Mouse (Mus musculus) CD4-positive, CD25-positive, alpha-beta regulatory T cell, adult 4 months (primary cell): ENCODE data around the gene Calm5. TPM values are rescaled to one million over a fixed set of nuclear protein-coding genes. Genes with fewer than 3 reads are reported as not detected.
"Not testable (repeated sequence)": the region's sequence is repeated elsewhere in the genome, so short reads cannot be mapped to it uniquely, and the experiment has no call there.

ENCODE experiments used
- ATAC-seq: one replicate; pipeline ENCODE4 v1.8.0; 2017
- polyA plus RNA-seq, 2 experiments: library from polyadenylated mRNA; unstranded; fragments of 100-300 nt; shearing (Covaris generic); gene quantifications; one replicate each; pipeline ENCODE4 v1.2.1; 2017

Calm5 gene
- polyA plus RNA-seq, 2 experiments from 2014 or later: not detected

DNA sequence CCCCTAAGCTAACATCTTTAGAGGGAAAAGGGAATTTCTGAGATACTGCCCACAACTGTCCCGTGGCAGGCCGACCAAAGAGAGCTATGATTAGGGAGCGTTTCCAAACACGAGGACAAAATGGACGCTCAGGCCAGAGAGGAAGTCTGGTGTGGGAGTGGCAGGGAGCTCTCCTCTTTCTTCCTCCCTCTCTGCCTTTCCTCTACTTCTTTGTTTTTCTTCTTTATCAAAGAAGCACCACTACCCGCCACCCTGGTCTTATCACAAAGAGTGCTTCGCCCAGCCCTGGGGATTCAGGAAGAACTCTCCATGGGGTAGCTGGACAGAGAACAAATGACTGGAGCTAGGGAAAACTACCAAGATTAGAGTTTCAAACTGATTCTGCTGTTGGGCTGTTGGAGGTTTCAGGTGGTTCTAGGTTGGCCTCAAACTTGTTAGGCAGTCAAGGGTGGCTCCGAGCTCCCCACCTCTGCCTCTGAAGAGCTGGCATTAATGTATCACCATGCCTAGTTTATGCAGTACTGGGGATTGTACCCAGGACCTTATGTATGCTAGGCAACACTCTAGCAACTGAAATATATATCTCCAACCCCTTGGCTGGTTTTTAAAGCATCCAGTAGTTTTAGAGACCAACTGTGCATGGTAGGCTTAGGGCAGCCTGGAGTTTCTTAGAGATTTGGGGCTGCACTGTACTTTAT lies 12.5 kb downstream of the Calm5 start:
- ATAC-seq: no peak

DNA sequence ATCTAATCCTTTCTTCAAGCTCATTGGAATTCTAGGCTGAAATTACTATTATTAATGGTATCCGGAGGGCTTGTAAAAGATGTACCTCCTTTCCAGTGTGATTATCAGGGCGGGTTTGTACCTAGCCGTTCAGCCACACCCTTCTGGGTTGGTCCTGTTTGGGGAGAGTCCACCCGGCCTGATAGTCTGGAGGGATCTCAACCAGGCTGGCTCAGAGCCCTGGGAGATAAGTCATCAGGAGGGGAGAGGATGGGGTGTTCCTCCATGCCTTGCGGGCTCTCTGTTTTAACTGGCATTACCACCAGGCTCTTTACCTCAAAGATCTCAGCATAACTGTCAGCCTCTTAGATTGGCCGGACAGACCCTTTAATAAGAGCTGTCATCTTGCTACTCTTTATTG lies 13.2 kb downstream of the Calm5 start:
- ATAC-seq: no peak

- ATAC-seq: no peak
These were observed 15.9 kb downstream of the Calm5 start for GRCm38 (mm10) chr13:3869901-3870300.

DNA sequence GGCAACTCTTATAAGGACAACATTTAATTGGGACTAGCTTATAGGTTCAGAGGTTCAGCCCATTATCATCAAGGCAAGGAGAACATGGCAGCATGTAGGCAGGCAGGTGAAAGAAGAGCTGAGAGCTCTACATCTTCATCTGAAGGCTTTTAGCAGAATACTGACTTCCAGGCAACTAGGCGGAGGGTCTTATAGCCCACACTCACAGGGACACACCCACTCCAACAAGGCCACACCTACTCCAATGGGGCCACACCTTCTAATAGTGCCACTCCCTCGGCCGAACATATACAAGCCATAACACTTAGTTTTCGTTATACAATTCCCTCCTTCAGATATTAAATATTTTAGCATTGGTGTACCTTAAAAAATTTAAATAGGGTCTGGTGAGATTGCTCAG lies 18.9 kb downstream of the Calm5 start:
- ATAC-seq: no peak

DNA sequence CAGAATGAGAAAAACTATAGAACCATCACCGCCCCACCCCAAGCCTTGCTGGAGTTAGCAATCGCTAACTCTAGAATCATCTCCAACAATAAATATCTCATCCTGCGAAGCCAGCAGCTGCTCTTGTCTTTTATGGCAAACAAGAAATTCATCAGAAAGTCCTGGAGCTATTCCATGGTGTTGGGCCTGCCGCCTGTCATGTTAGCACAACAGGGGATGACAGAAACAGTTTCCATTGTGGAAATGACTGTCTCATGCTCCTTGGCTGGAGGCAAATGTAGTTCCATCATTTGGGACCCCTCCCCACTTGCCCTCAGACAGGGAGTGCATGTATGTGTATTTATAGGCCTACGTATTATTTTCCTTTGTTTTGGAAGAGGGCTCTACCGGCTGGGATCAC lies 22.5 kb downstream of the Calm5 start:
- no peak for ATAC-seq

GRCm38 (mm10) chr13:3877185-3877584 lies 23.2 kb downstream of the Calm5 start:
- ATAC-seq: no peak

GRCm38 (mm10) chr13:3877679-3878220 lies 23.8 kb downstream of the Calm5 start:
- ATAC-seq: no peak

DNA sequence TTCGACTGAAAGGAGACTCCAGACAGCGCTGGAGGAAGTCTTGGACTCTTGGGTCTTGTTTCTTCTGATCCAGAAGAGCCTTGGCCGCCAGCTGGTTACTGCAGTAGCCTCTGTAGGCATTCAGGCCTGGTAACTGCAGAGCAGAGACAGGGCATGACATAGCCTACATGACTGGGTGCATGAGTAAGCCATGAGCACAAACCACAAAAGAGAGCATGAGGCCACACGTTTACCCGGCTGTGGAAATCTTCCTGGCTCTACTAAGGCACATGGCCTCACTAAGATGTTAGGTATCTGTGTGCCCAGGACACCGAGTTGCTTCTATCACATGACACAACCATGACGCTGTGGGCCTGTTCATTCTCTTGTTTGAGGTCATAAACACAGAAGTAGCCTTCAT lies 32.7 kb downstream of the Calm5 start:
- no peak for ATAC-seq

GRCm38 (mm10) chr13:3889111-3889510 lies 35.1 kb downstream of the Calm5 start:
- no peak for ATAC-seq

- ATAC-seq: no peak
These were observed 36.1 kb downstream of the Calm5 start for GRCm38 (mm10) chr13:3890061-3890460.

GRCm38 (mm10) chr13:3891479-3892087 lies 37.6 kb downstream of the Calm5 start:
- ATAC-seq: no peak

GRCm38 (mm10) chr13:3892601-3893000 lies 38.6 kb downstream of the Calm5 start:
- peak; percentile 14 for ATAC-seq

DNA sequence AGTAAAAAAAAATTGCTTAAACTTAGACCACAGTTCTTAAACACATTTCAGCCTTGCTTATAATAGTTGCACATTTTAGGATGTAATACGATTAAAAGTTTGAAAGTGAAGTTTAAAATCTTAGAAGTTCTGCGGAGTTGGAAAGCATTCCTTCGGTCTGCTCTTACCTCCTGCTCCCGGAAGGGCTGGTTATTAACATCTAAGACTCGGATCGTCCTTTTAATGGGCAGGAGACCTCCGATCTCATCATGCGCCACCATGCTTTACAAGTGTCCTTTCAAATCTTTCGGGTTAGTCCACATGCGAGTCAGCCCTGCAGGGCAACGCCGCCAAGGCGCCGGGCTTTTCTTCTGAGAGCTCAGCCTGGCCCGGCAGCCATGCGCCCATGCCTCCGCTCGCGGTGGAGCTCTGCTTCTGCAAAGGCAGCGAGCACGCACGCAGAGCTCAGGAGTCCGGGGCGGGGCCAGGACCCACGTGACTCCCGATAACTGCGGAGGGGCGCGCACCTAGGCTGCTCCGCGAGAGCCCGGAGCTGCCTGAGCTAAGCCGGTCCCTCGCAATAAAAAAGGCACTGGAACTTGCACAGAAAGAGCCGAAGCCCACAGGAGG lies 39.3 kb downstream of the Calm5 start:
- peak; percentile 96 for ATAC-seq

DNA sequence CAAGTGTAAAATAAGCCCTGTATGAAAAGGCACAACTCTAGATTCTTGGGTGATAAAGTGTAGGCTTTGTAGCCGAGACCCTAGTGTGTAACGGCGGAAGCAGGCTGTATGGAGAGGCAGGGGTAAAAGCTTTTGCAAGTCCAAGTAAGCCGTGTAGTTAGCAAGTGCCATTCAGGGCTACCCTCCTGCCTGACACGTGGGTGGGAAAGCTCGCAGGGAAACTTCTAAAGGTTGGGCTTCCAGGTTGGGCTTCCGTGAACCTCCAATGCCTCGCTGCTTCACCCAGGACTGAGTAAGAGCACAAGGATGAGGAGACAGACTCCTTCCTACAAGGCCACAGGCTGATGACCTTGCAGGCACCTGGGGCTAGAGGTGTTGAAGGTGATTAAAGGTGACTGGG lies 40.6 kb downstream of the Calm5 start:
- no peak for ATAC-seq

DNA sequence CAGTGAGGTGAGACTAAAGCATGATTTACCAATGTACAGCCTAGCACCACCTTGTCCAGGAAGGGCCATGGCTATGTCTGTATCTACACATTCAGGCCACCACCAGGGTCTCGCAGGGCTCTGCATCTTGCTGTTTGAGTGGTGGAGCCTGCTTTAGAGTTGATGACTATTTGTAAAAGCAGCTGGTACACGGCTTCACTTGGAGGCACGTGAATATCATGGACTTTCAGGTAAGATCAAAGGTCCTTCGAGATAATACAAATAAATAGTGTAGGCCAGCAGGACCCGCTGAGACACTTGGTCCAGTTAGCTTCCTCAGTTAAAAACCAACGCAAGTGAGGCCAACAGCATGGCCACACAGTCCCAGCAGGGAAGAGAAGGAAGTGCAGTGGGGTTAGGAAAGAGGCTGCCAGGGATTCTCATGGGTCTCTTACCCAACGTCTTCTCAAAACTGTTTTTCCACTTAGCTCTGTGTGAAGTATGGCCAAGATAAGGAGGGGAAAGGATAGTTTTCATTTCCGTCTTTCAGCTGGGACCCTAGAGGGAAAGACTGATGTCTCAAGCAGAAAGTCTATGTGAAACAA lies 41.5 kb downstream of the Calm5 start:
- ATAC-seq: no peak

DNA sequence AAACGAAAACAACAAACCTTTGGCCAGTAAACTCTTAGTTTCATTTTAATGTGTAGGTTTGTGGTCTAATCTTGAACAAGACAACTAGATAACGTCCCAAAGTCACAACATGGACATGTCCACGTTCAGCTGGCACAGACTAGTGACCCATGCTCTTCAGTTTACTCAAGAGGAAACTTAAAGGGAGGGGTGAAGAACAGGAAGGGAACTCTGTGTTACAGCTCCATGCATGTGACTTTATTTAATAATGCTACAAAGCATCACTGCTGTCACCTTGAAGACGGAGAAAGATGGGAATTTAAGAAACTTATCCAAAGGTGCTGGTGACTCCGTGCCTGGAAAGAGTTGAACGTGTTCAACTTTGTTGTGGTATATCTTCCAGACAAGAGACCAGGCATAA lies 42.1 kb downstream of the Calm5 start:
- no peak for ATAC-seq

GRCm38 (mm10) chr13:3896913-3897312 lies 42.9 kb downstream of the Calm5 start:
- peak; percentile 49 for ATAC-seq

GRCm38 (mm10) chr13:3898202-3898601 lies 44.2 kb downstream of the Calm5 start:
- ATAC-seq: not testable (repeated sequence)

- ATAC-seq: no peak
These were observed 45.3 kb downstream of the Calm5 start for GRCm38 (mm10) chr13:3899301-3899700.
